Mouse (Mus musculus) liver, embryonic 14.5 days (tissue): Measurements from ENCODE around the gene Tmem265.

Source experiments
- CTCF ChIP-seq: IDR thresholded peaks from 2 replicates; pipeline ENCODE4 v1.5.1; 2016; ENCODE audit warnings: antibody characterized with exemption, low read depth, control low read depth
- EP300 ChIP-seq: IDR thresholded peaks from 2 replicates; pipeline ENCODE4 v1.6.1; 2016; ENCODE audit warnings: antibody characterized with exemption, low read depth

- no peak for TF ChIP-seq CTCF
- TF ChIP-seq EP300, result no peak
These were observed 39.4 kb downstream of the Tmem265 start for GRCm38 (mm10) chr7:127600612-127601011.
